Mouse (Mus musculus) cerebellum, postnatal 36 days (tissue): ENCODE measurements around the gene Fn3krp.
A peak's percentile ranks its signal among the peaks of the same experiment; 100 is the strongest.

Experiments used
- DNase-seq, 2 experiments: peaks; one replicate each; pipeline ENCODE4 v3.0.0; 2021 to 2022; ENCODE audit warnings: mixed read lengths in 2 of 2

Gene Fn3krp

DNA sequence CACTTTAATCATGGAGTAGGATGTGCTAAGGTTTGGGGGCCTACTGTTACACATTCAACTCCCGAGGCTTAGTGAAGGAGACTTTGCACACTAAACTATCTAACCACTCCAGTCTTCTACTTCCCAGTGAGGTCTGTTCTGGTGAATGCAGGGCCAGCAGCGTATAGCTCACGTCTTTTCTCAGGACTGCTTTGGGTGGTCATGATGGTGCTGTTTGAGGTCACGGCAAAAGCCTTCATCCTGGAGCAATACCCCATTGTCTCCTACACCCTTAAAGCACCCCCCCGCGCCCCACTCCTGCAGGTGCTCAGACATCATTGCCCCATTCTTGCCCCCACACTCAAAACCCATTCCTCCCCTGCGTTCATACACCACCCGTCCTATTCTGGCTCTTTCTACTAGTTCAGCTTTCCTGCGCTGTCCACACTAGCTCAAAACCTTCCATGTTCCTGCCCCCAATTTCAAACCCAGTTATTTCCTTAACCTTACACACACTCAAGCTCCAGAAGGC, 30.1 kb downstream of the Fn3krp start:
- DNase-seq: peak in 1 of 2 experiments; percentile 21

DNA sequence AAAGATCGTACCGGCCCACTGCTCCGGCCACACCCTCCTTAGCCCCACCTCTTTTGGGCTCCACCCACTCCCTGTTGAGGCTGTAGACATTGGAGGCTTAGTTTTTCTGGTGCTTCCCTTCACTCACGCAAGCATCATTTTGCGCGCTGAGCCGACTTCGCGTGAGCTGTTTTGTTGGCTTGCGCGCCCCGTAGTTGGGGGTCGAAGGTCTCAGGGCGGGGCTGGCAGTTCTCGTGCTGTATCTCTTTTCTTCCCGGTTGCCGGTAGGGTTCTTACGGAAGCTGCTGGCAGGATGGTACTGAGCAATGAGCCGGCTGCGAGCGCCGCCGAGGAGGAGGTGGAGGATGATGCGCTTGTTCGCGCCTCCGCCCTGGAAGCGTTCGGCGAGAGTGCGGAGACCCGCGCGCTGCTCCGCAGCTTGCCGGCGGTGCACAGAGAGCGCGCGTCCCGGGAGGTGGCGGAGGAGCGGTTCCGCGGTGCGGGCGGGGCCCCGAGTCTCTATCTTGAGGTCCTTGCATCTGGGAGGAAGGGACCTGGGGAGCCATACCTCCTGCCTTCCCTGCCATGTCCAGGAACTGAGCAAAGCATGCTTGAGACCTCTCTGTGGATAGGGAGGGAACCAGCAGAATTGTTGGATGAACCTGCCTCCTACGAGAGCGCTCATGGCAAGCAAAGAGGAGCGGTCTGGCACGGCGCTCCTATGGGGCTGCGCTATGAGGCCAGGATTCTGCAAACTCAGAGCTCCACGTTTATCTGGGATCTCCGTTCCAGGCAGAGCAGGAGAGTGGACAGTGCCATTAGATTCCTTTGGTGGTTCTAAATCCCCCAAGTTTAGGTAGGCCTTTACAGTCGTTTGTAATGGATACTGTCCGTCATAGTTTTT, 30.8 kb downstream of the Fn3krp start, which contains the start of gene Tbcd:
Gene Tbcd, plus strand, starts transcription at position 197 of the 883 bp plus-strand sequence.
- DNase-seq: peak; percentile 95 to 96

DNA sequence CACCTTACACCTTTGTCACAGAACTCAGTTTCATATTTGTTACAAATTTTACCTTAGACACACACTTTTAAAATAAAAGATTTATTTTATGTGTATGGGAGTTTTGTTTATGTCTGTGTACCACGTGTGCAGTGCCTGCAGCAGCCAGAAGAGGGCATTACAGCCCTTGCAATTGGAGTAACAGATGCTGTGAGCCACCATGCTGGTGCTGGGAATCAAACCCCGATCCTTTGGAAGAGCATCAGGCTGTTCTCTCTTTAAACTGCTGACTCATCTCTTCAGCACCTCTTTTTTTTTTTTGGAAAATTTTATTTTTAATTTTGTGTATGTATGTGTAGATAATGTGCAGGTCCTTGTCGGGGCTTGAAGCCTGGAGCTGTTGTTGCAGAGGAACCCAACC, 36.7 kb downstream of the Fn3krp start:
- no peak for DNase-seq

DNA sequence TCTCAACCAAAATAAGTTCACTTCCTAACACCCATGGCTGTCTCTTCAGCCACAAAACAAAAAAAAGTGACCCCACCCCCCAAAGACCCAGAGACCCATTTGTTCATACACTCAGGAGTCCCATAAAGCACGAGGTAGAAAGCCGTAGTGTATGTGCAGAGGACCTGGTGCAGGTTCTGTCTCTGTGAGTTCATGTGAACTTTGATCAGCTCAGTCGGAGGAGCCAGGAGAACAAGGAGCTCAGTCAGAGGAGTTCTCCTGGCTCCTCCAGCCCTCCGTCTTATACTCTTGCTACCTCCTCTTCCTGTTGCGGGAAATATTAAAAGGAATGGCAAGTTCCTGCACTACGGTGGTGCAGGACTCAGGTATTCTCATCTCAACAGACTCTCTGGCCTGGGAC, 46.2 kb downstream of the Fn3krp start:
- DNase-seq: no peak

DNA sequence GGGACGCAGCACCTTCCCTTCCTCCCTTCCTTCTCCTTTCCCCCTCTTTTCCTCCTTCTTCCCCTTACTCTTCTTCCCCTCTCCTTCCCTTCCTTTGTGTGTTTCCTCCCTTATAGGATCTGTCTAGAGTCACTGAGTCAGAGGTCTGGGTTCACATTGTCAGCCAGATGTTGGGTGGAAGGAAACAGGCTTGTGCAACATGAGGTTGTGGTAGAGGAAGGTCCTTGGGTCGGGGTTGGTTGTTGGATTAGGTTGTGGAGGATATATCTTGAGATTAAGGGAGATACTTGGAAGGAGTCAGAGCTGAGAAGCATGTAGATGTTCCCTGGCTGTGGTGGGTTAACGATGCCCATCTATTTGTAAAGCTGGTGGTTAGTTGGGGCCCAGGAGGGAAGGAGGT, 53.6 kb downstream of the Fn3krp start:
- DNase-seq: no peak

DNA sequence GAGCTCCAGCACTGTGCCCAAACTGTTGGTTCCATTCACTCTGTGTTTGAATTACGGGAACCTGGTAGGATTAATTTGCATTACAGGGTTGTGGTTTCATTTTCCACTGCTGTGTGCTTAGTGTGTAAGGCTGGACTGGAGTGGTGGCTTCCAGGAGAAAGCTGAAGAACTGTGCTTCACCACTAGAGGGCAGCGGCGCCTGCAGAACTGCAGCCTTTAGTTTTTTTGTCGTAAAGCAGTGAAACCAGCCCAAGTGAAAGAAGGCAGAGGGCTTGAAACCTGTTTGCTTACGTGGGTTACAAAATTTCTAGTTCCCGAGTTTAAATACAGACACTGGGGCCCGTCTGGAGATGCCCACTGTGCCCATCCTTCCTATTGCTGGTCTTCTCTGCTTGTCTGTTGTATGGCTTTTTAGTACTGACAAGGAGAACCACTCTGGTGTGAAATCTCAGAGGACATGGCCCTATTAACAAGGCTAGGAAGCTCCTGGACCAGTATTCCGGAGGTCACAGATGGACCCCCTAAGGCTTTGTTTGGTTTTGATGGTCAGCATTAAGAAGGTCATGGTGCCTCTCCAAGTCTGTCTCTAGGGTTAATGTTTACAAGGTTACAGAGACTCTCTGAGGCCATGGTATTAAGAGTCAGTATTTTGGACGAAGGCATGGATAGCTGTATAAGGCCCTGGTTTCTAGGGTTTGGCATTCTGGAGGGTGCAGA, 54.7 kb downstream of the Fn3krp start:
- DNase-seq: peak; percentile 76 to 77

DNA sequence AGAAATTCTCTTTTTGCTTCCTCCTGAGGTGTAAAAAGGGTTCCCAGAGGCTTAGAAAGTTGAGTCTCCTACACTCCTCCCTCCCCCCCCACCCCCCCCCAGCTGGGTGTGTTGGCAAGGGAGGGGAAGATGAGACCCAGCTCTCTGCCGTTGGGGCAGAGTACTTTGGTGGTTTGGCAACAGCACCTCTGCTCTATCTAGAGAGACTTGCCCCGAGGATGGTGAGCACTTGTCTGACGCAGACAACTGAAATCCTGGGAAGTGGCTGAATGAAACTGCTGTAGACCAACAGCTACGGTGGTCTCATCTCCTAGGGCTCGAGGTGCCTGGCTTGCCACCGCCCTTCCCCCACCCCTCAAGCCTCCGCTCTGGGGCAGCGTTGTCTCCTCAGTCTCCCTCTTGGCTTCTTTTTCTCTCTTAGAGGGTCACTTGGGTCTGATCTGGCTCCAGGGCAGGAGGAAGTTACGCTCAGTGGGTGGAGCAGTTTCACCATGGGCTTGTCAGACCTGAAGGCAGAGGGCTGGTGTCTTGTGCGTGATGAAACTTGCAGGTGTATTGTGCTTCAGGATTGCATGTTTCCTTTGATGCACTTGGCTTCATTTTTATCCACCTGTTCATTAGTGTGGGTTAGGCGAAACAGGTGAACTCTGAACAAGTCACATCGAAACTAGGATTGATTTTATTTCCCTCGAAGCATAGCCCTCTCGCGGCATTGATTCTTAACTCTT, 58.4 kb downstream of the Fn3krp start:
- no peak for DNase-seq
